Mouse (Mus musculus): ENCODE results near the gene Gm44805. TPM values are rescaled to one million over a fixed set of nuclear protein-coding genes. Genes with fewer than 3 reads are reported as not detected.

The Gm44805 gene
- total and polyA plus RNA-seq, 3 experiments, result not detected

GRCm38 (mm10) chr7:19623433-19623832, 57.8 kb downstream of the Gm44805 start:
- DNase-seq (ENCODE audit: extremely low read depth), result no peak
- in situ Hi-C loops (cut with MboI; ENCODE audit: low pct_ligation_motif_present, low pct_unique_long_range_greater_than_20kb, low sequenced_read_pairs), result no loop called here
- H3K4me3 ChIP-seq (replicated peaks in 1 of 3; ENCODE audit: low read depth in 2 of 3, low read length in 2 of 3, poor library complexity in 1 of 3), result no peak overlapping the region
- H3K36me3 ChIP-seq (replicated peaks in 1 of 2; ENCODE audit: control insufficient read depth in 1 of 2, insufficient read depth in 1 of 2, low read length in 1 of 2), result peaks cover 42 to 84% of the 10 kb centered on the region in 2 experiments
- no peak overlapping the region for H3K27ac ChIP-seq (ENCODE audit: insufficient read depth, low read depth)
- peaks cover 7% of the 10 kb centered on the region for H3K9me3 ChIP-seq (replicated peaks; ENCODE audit: low read length)
- no peaks in the 10 kb centered on the region for H3K27me3 ChIP-seq (replicated peaks)
- TF ChIP-seq RAD21 (IDR thresholded peaks at IDR 0.05; ENCODE audit: low read depth, low read length), result no peak
- TF ChIP-seq SIN3A (IDR thresholded peaks at IDR 0.05; ENCODE audit: low read length), result no peak
- TF ChIP-seq ZMIZ1 (IDR thresholded peaks at IDR 0.05; ENCODE audit: low read depth, low read length), result no peak
- TF ChIP-seq IRF4 (IDR thresholded peaks at IDR 0.05; ENCODE audit: low read depth, low read length), result no peak
- TF ChIP-seq USF2 (conservative IDR thresholded peaks at IDR 0.05; ENCODE audit: low read depth, low read length), result no peak
- no peak for TF ChIP-seq HCFC1 (IDR thresholded peaks at IDR 0.05; ENCODE audit: low read depth, low read length)
- TF ChIP-seq MEF2A (IDR thresholded peaks at IDR 0.05; ENCODE audit: borderline replicate concordance, low read depth, low read length), result no peak
- TF ChIP-seq SMC3 (IDR thresholded peaks at IDR 0.05; ENCODE audit: low read depth, low read length), result no peak
- TF ChIP-seq NELFE (IDR thresholded peaks at IDR 0.05; ENCODE audit: low read depth, low read length), result no peak
- no peak for TF ChIP-seq POLR2A (IDR thresholded peaks at IDR 0.05; ENCODE audit: low read depth, low read length)
- dilution Hi-C loops (cut with MboI; ENCODE audit: extremely low pct_ligation_motif_present, extremely low pct_unique_long_range_greater_than_20kb, low sequenced_read_pairs), result no loop called here
- peaks cover 3 to 19% of the 10 kb centered on the region in 2 experiments; a peak in 3 of 4 replicates for H3K4me1 ChIP-seq (ENCODE audit: control insufficient read depth in 1 of 2, insufficient read depth in 2 of 2)
- peaks cover 5% of the 10 kb centered on the region; the same call in 1 of the 2 replicates for H3K79me2 ChIP-seq (replicated peaks; ENCODE audit: control insufficient read depth, extremely low read depth, insufficient read depth, poor library complexity, severe bottlenecking)
- no peak overlapping the region for H3K9ac ChIP-seq (ENCODE audit: insufficient read depth, low read depth)
- no peak overlapping the region for H3K4me2 ChIP-seq (ENCODE audit: insufficient read depth, low read depth, poor library complexity, severe bottlenecking)

- Histone ChIP-seq H3K79me2 (replicated peaks; ENCODE audit: control insufficient read depth, extremely low read depth, insufficient read depth, poor library complexity, severe bottlenecking) (no peaks in the 10 kb centered on the region), H3K27ac (ENCODE audit: insufficient read depth, low read depth) (no peak overlapping the region), H3K9ac (ENCODE audit: insufficient read depth, low read depth) (no peak overlapping the region), H3K9me3 (replicated peaks; ENCODE audit: low read length) (peaks cover 7% of the 10 kb centered on the region), H3K36me3 (replicated peaks in 1 of 2; ENCODE audit: control insufficient read depth in 1 of 2, insufficient read depth in 1 of 2, low read length in 1 of 2) (peaks cover 53 to 91% of the 10 kb centered on the region in 2 experiments), H3K4me3 (replicated peaks in 1 of 3; ENCODE audit: low read depth in 2 of 3, low read length in 2 of 3, poor library complexity in 1 of 3) (no peak overlapping the region), H3K27me3 (replicated peaks) (no peaks in the 10 kb centered on the region), H3K4me2 (ENCODE audit: insufficient read depth, low read depth, poor library complexity, severe bottlenecking) (no peak overlapping the region), H3K4me1 (ENCODE audit: control insufficient read depth in 1 of 2, insufficient read depth in 2 of 2) (peaks cover 0 to 14% of the 10 kb centered on the region in 2 experiments; a peak in 1 of 4 replicates)
- dilution Hi-C loops (cut with MboI; ENCODE audit: extremely low pct_ligation_motif_present, extremely low pct_unique_long_range_greater_than_20kb, low sequenced_read_pairs), result no loop called here
- DNase-seq (ENCODE audit: extremely low read depth), result no peak
- in situ Hi-C loops (cut with MboI; ENCODE audit: low pct_ligation_motif_present, low pct_unique_long_range_greater_than_20kb, low sequenced_read_pairs), result no loop called here
- TF ChIP-seq PAX5 (IDR thresholded peaks at IDR 0.05; ENCODE audit: low read length), result no peak
- TF ChIP-seq RAD21 (IDR thresholded peaks at IDR 0.05; ENCODE audit: low read depth, low read length), result no peak
- no peak for TF ChIP-seq POLR2AphosphoS2 (IDR thresholded peaks at IDR 0.05; ENCODE audit: low read depth, low read length)
- TF ChIP-seq ELF1 (IDR thresholded peaks at IDR 0.05; ENCODE audit: low read depth, low read length), result no peak
- no peak for TF ChIP-seq CHD1 (IDR thresholded peaks at IDR 0.05; ENCODE audit: low read depth, low read length)
- no peak for TF ChIP-seq BHLHE40 (IDR thresholded peaks at IDR 0.05; ENCODE audit: low read depth, low read length)
- TF ChIP-seq SIN3A (IDR thresholded peaks at IDR 0.05; ENCODE audit: low read length), result no peak
- no peak for TF ChIP-seq KAT2A (IDR thresholded peaks at IDR 0.05; ENCODE audit: insufficient replicate concordance, low read length)
- no peak for TF ChIP-seq E2F4 (IDR thresholded peaks at IDR 0.05; ENCODE audit: insufficient replicate concordance, low read depth, low read length)
- TF ChIP-seq IRF4 (IDR thresholded peaks at IDR 0.05; ENCODE audit: low read depth, low read length), result no peak
- TF ChIP-seq NELFE (IDR thresholded peaks at IDR 0.05; ENCODE audit: low read depth, low read length), result no peak
- TF ChIP-seq CHD2 (IDR thresholded peaks at IDR 0.05; ENCODE audit: low read length), result no peak
- TF ChIP-seq POLR2A (IDR thresholded peaks at IDR 0.05; ENCODE audit: low read depth, low read length), result no peak
- TF ChIP-seq USF1 (IDR thresholded peaks at IDR 0.05; ENCODE audit: low read depth, low read length), result no peak
- no peak for TF ChIP-seq ZC3H11A (IDR thresholded peaks at IDR 0.05; ENCODE audit: low read depth, low read length)
- no peak for TF ChIP-seq MAX (IDR thresholded peaks at IDR 0.05; ENCODE audit: low read length)
- no peak for TF ChIP-seq SMC3 (IDR thresholded peaks at IDR 0.05; ENCODE audit: low read depth, low read length)
- no peak for TF ChIP-seq MEF2A (IDR thresholded peaks at IDR 0.05; ENCODE audit: borderline replicate concordance, low read depth, low read length)
- no peak for TF ChIP-seq USF2 (conservative IDR thresholded peaks at IDR 0.05; ENCODE audit: low read depth, low read length)
- no peak for TF ChIP-seq ZMIZ1 (IDR thresholded peaks at IDR 0.05; ENCODE audit: low read depth, low read length)
These were observed 59.0 kb downstream of the Gm44805 start for GRCm38 (mm10) chr7:19622241-19622640.

Other genes with a start within 250 kb of the Gm44805 start
Only the 20 nearest of the 24 such genes appear.
- 5.1 and 6.7 TPM in 2 replicates for gene Bloc1s3, start 173.1 kb downstream of the Gm44805 start, total RNA-seq (2012; rRNA removed)
- 6.9 and 8.0 TPM in 2 replicates for gene Bloc1s3, start 173.1 kb downstream of the Gm44805 start, total RNA-seq (2014; rRNA removed)
- gene Bloc1s3, start 173.1 kb downstream of the Gm44805 start, polyA plus RNA-seq (2012; ENCODE audit: insufficient read length, low read depth), result 3.8 and 4.9 TPM in 2 replicates
- 114 and 201 TPM in 2 replicates for gene Trappc6a, start 173.0 kb downstream of the Gm44805 start, total RNA-seq (2012; rRNA removed)
- gene Trappc6a, start 173.0 kb downstream of the Gm44805 start, total RNA-seq (2014; rRNA removed), result 72.2 and 77.8 TPM in 2 replicates
- gene Trappc6a, start 173.0 kb downstream of the Gm44805 start, polyA plus RNA-seq (2012; ENCODE audit: insufficient read length, low read depth), result 37.2 and 41.1 TPM in 2 replicates
- gene Nkpd1, start 163.6 kb downstream of the Gm44805 start, total RNA-seq (2012; rRNA removed), result 0.92 and 1.9 TPM in 2 replicates
- 0.59 and 1.1 TPM in 2 replicates for gene Nkpd1, start 163.6 kb downstream of the Gm44805 start, total RNA-seq (2014; rRNA removed)
- gene Nkpd1, start 163.6 kb downstream of the Gm44805 start, polyA plus RNA-seq (2012; ENCODE audit: insufficient read length, low read depth), result 2.1 and 2.3 TPM in 2 replicates
- gene Ppp1r37, start 118.3 kb downstream of the Gm44805 start, total RNA-seq (2012; rRNA removed), result 13.8 and 14.2 TPM in 2 replicates
- gene Ppp1r37, start 118.3 kb downstream of the Gm44805 start, total RNA-seq (2014; rRNA removed), result 7.3 and 7.7 TPM in 2 replicates
- 15.7 and 16.5 TPM in 2 replicates for gene Ppp1r37, start 118.3 kb downstream of the Gm44805 start, polyA plus RNA-seq (2012; ENCODE audit: insufficient read length, low read depth)
- gene Zfp296, start 104.1 kb downstream of the Gm44805 start, total RNA-seq (2012; rRNA removed), result 26.5 and 30.0 TPM in 2 replicates
- gene Zfp296, start 104.1 kb downstream of the Gm44805 start, total RNA-seq (2014; rRNA removed), result 8.6 and 10.7 TPM in 2 replicates
- 37.6 and 44.0 TPM in 2 replicates for gene Zfp296, start 104.1 kb downstream of the Gm44805 start, polyA plus RNA-seq (2012; ENCODE audit: insufficient read length, low read depth)
- 52.5 and 63.2 TPM in 2 replicates for gene Gemin7, start 103.8 kb downstream of the Gm44805 start, total RNA-seq (2012; rRNA removed)
- 89.6 and 101 TPM in 2 replicates for gene Gemin7, start 103.8 kb downstream of the Gm44805 start, total RNA-seq (2014; rRNA removed)
- gene Gemin7, start 103.8 kb downstream of the Gm44805 start, polyA plus RNA-seq (2012; ENCODE audit: insufficient read length, low read depth), result 59.3 and 64.4 TPM in 2 replicates
- 43.4 and 45.4 TPM in 2 replicates for gene Clasrp, start 76.9 kb downstream of the Gm44805 start, total RNA-seq (2012; rRNA removed)
- 14.5 and 17.5 TPM in 2 replicates for gene Clasrp, start 76.9 kb downstream of the Gm44805 start, total RNA-seq (2014; rRNA removed)
- gene Clasrp, start 76.9 kb downstream of the Gm44805 start, polyA plus RNA-seq (2012; ENCODE audit: insufficient read length, low read depth), result 59.4 and 62.6 TPM in 2 replicates
- gene Relb, start 52.0 kb downstream of the Gm44805 start, total RNA-seq (2012; rRNA removed), result 37.8 and 58.1 TPM in 2 replicates
- gene Relb, start 52.0 kb downstream of the Gm44805 start, total RNA-seq (2014; rRNA removed), result 41.5 and 44.0 TPM in 2 replicates
- 50.6 and 59.6 TPM in 2 replicates for gene Relb, start 52.0 kb downstream of the Gm44805 start, polyA plus RNA-seq (2012; ENCODE audit: insufficient read length, low read depth)
- gene Clptm1, start 16.4 kb downstream of the Gm44805 start, total RNA-seq (2012; rRNA removed), result 43.6 and 43.9 TPM in 2 replicates
- gene Clptm1, start 16.4 kb downstream of the Gm44805 start, total RNA-seq (2014; rRNA removed), result 33.8 and 34.0 TPM in 2 replicates
- 54.7 and 70.9 TPM in 2 replicates for gene Clptm1, start 16.4 kb downstream of the Gm44805 start, polyA plus RNA-seq (2012; ENCODE audit: insufficient read length, low read depth)
- not detected in 2 replicates for gene Apoc2, start 3.5 kb downstream of the Gm44805 start, total RNA-seq (2012; rRNA removed)
- not detected in 2 replicates for gene Apoc2, start 3.5 kb downstream of the Gm44805 start, total RNA-seq (2014; rRNA removed)
- not detected in 2 replicates for gene Apoc2, start 3.5 kb downstream of the Gm44805 start, polyA plus RNA-seq (2012; ENCODE audit: insufficient read length, low read depth)
- not detected in 2 replicates for gene Apoc4, start 56 bp upstream of the Gm44805 start, total RNA-seq (2012; rRNA removed)
- not detected in 2 replicates for gene Apoc4, start 56 bp upstream of the Gm44805 start, total RNA-seq (2014; rRNA removed)
- not detected in 2 replicates for gene Apoc4, start 56 bp upstream of the Gm44805 start, polyA plus RNA-seq (2012; ENCODE audit: insufficient read length, low read depth)
- gene Apoc1, start 11.2 kb upstream of the Gm44805 start, total RNA-seq (2012; rRNA removed), result not detected in 2 replicates
- not detected in 2 replicates for gene Apoc1, start 11.2 kb upstream of the Gm44805 start, total RNA-seq (2014; rRNA removed)
- gene Apoc1, start 11.2 kb upstream of the Gm44805 start, polyA plus RNA-seq (2012; ENCODE audit: insufficient read length, low read depth), result not detected in 2 replicates
- 10.0 and 10.5 TPM in 2 replicates for gene Apoe, start 17.8 kb upstream of the Gm44805 start, total RNA-seq (2012; rRNA removed)
- 6.2 and 6.4 TPM in 2 replicates for gene Apoe, start 17.8 kb upstream of the Gm44805 start, total RNA-seq (2014; rRNA removed)
- gene Apoe, start 17.8 kb upstream of the Gm44805 start, polyA plus RNA-seq (2012; ENCODE audit: insufficient read length, low read depth), result 16.7 and 21.4 TPM in 2 replicates
- gene Tomm40, start 34.0 kb upstream of the Gm44805 start, total RNA-seq (2012; rRNA removed), result 179 and 214 TPM in 2 replicates
- gene Tomm40, start 34.0 kb upstream of the Gm44805 start, total RNA-seq (2014; rRNA removed), result 115 TPM in 2 replicates
- 197 and 221 TPM in 2 replicates for gene Tomm40, start 34.0 kb upstream of the Gm44805 start, polyA plus RNA-seq (2012; ENCODE audit: insufficient read length, low read depth)
- gene Nectin2, start 69.1 kb upstream of the Gm44805 start, total RNA-seq (2012; rRNA removed), result 9.1 and 14.1 TPM in 2 replicates
- gene Nectin2, start 69.1 kb upstream of the Gm44805 start, total RNA-seq (2014; rRNA removed), result 3.0 and 3.4 TPM in 2 replicates
- gene Nectin2, start 69.1 kb upstream of the Gm44805 start, polyA plus RNA-seq (2012; ENCODE audit: insufficient read length, low read depth), result 6.3 and 6.5 TPM in 2 replicates
- 8.2 and 10.9 TPM in 2 replicates for gene Bcam, start 89.6 kb upstream of the Gm44805 start, total RNA-seq (2012; rRNA removed)
- gene Bcam, start 89.6 kb upstream of the Gm44805 start, total RNA-seq (2014; rRNA removed), result 2.4 and 3.0 TPM in 2 replicates
- gene Bcam, start 89.6 kb upstream of the Gm44805 start, polyA plus RNA-seq (2012; ENCODE audit: insufficient read length, low read depth), result 4.8 and 5.3 TPM in 2 replicates
- gene Cblc, start 115.4 kb upstream of the Gm44805 start, total RNA-seq (2012; rRNA removed), result 30.8 and 38.9 TPM in 2 replicates
- 6.4 and 7.2 TPM in 2 replicates for gene Cblc, start 115.4 kb upstream of the Gm44805 start, total RNA-seq (2014; rRNA removed)
- 12.7 and 13.4 TPM in 2 replicates for gene Cblc, start 115.4 kb upstream of the Gm44805 start, polyA plus RNA-seq (2012; ENCODE audit: insufficient read length, low read depth)
- 15.8 and 18.8 TPM in 2 replicates for gene Bcl3, start 141.3 kb upstream of the Gm44805 start, total RNA-seq (2012; rRNA removed)
- 3.2 and 3.8 TPM in 2 replicates for gene Bcl3, start 141.3 kb upstream of the Gm44805 start, total RNA-seq (2014; rRNA removed)
- 17.9 and 25.2 TPM in 2 replicates for gene Bcl3, start 141.3 kb upstream of the Gm44805 start, polyA plus RNA-seq (2012; ENCODE audit: insufficient read length, low read depth)
- gene Gm19345, start 170.6 kb upstream of the Gm44805 start, total RNA-seq (2012; rRNA removed), result 0.59 TPM in 1 of 2 replicates, not detected in the other
- gene Gm19345, start 170.6 kb upstream of the Gm44805 start, total RNA-seq (2014; rRNA removed), result not detected in 2 replicates
- 4.1 and 4.3 TPM in 2 replicates for gene Gm19345, start 170.6 kb upstream of the Gm44805 start, polyA plus RNA-seq (2012; ENCODE audit: insufficient read length, low read depth)
- gene Ceacam16, start 179.9 kb upstream of the Gm44805 start, total RNA-seq (2012; rRNA removed), result 2.5 and 3.2 TPM in 2 replicates
- 0.88 and 1.1 TPM in 2 replicates for gene Ceacam16, start 179.9 kb upstream of the Gm44805 start, total RNA-seq (2014; rRNA removed)
- 6.8 and 7.7 TPM in 2 replicates for gene Ceacam16, start 179.9 kb upstream of the Gm44805 start, polyA plus RNA-seq (2012; ENCODE audit: insufficient read length, low read depth)